Mouse (Mus musculus) testis, adult 2 months (tissue): ENCODE results near the gene Hist1h4h. TPM values are rescaled to one million over a fixed set of nuclear protein-coding genes. Genes with fewer than 3 reads are reported as not detected.

ENCODE experiments used
- H3K27ac ChIP-seq: fragments of 200-500 bp; 2 replicates; pipeline ENCODE4 v1.5.1; 2012; ENCODE audit warnings: low read depth, low read length; ENCODE audit not compliant: control insufficient read depth, insufficient read depth
- H3K27me3 ChIP-seq: fragments of 200-500 bp; 2 replicates; pipeline ENCODE4 v1.6.1; 2012; ENCODE audit warnings: mild to moderate bottlenecking, low read length, moderate library complexity; ENCODE audit not compliant: control insufficient read depth, insufficient read depth
- H3K36me3 ChIP-seq: fragments of 200-500 bp; 2 replicates; pipeline ENCODE4 v1.6.1; 2012; ENCODE audit warnings: mild to moderate bottlenecking, low read length; ENCODE audit not compliant: control insufficient read depth, insufficient read depth
- H3K4me1 ChIP-seq: fragments of 200-500 bp; 2 replicates; pipeline ENCODE4 v1.6.1; 2012; ENCODE audit warnings: low read length; ENCODE audit not compliant: control insufficient read depth, insufficient read depth
- H3K4me3 ChIP-seq: fragments of 200-500 bp; 2 replicates; pipeline ENCODE4 v1.5.1; 2012; ENCODE audit warnings: low read depth, mild to moderate bottlenecking, low read length, moderate library complexity, mixed read lengths; ENCODE audit not compliant: control insufficient read depth
- CTCF ChIP-seq: fragments of 200-500 bp; IDR thresholded peaks from 2 replicates; pipeline ENCODE4 v1.5.1; 2012; ENCODE audit warnings: low read depth, mild to moderate bottlenecking, inconsistent platforms, low read length, moderate library complexity; ENCODE audit not compliant: control insufficient read depth, insufficient read depth, insufficient replicate concordance
- POLR2A ChIP-seq: fragments of 200-500 bp; IDR thresholded peaks from 2 replicates; pipeline ENCODE4 v1.6.1; 2012; ENCODE audit warnings: low read depth, mild to moderate bottlenecking, inconsistent platforms, low read length, moderate library complexity; ENCODE audit not compliant: control insufficient read depth
- polyA plus RNA-seq: library from polyadenylated mRNA; depleted of rRNA; stranded (reverse); fragments of >200 nt; gene quantifications from 2 replicates; pipeline ENCODE4 v1.2.3, GENCODE M21; 2012

Hist1h4h gene
- polyA plus RNA-seq, 1 experiment, result 13.2 TPM

DNA sequence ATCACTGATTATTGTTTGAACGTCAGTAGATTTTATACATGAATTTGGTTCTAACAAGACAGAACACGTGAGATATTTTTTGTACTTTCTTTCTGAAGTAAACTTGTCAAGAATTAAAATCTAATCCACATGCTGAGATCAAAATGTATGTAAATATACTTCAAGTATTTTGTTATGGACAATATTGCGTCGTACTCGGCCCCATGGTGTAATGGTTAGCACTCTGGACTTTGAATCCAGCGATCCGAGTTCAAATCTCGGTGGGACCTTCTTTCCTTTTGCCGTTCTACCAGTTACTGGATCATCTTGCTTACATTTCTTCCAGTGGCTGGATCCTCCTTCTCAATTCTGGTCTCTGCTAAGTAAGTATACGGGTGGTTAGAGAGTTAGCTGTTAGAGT is 11.4 kb upstream of the Hist1h4h start:
- no peak overlapping the region for H3K4me3 ChIP-seq
- peaks cover 4% of the 10 kb centered on the region for H3K4me1 ChIP-seq
- H3K27ac ChIP-seq, result no peak overlapping the region
- TF ChIP-seq CTCF (no peak), POLR2A (no peak)
- no peaks in the 10 kb centered on the region for H3K27me3 ChIP-seq
- no peaks in the 10 kb centered on the region for H3K36me3 ChIP-seq

DNA sequence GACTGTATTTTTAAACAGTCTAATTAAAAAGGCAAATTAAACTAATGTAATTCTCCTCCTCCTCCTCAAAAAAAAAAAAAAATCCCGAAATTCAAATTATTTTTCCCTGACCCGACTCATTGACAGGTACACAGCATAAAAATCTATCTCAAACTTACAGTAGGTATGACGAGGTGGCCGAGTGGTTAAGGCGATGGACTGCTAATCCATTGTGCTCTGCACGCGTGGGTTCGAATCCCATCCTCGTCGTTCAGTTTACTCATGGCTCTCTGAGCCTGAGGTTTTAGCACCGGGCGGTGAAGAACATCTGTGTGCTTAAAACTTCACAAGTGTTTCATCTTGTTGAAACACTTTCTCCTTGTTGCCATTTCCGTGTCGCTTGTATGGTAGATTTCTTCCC is 9.1 kb upstream of the Hist1h4h start:
- Histone ChIP-seq H3K4me1 (peaks cover 2% of the 10 kb centered on the region; the same call in 1 of the 2 replicates), H3K36me3 (no peaks in the 10 kb centered on the region), H3K4me3 (no peak overlapping the region), H3K27me3 (no peaks in the 10 kb centered on the region), H3K27ac (no peak overlapping the region)
- TF ChIP-seq CTCF (no peak), POLR2A (no peak)

DNA sequence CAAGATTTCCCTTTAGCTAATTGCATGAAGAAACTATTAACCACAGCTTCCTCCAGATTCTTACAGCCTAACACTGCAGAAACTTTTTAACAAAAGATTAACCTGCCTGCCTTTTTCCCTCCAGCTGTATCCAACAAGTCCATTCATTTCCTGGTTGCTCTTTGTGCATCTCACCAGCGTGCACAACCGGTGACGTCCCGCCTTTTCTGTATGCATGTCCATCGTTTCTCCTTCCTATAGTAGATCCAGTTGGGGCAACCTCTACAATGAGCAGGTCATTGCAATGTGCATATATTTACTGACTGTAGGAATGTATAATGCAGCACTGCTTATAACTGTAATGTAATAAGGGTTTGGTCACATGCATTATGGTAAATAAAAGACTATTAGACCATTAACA is 6.9 kb upstream of the Hist1h4h start:
- Histone ChIP-seq H3K4me3 (no peak overlapping the region), H3K27ac (no peak overlapping the region), H3K36me3 (no peaks in the 10 kb centered on the region), H3K4me1 (peaks cover 2% of the 10 kb centered on the region; the same call in 1 of the 2 replicates), H3K27me3 (no peaks in the 10 kb centered on the region)
- TF ChIP-seq POLR2A (no peak), CTCF (no peak)

DNA sequence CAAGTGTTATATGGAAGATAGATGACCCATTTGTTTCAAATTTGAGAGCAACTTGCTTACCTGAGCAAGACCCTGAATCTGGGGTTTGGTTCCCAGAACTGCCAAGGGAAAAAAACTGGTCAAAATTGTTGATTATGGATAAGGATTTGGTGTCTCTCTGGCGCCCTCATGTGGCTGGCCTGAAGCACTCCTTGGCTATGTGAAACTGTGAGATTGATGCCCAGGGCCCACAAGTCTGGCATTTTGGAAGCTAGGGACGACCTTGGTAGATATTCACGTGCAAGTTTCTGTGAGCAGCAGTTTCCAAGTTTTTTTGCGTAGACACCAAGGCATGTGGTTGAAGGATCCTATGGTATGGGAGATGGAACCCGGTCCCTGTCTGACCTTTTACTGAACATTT is 6.2 kb upstream of the Hist1h4h start:
- no peak overlapping the region for H3K4me3 ChIP-seq
- no peak for TF ChIP-seq POLR2A
- TF ChIP-seq CTCF, result peak; percentile 73; the same call in 1 of the 2 replicates
- no peaks in the 10 kb centered on the region for H3K27me3 ChIP-seq

DNA sequence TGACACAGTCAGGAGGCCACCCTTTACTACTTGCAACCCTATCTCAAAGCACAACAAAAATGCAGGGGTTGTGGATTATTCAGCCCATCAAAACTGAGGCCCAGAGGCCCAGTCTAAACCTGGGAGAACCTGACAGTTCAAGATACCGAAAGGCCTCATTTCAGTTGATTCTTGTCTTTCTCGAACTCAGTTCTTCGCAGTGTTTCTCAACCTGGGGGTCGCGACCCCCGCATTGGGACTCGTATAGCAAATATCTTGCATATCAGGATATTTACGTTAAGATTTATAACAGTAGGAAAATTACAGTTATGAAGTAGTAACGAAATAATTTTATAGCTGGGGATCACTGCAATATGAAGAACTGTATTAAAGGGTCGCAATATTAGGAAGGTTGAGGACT is 4.9 kb upstream of the Hist1h4h start:
- H3K4me3 ChIP-seq, result peak overlapping the region; percentile 31; the same call in 1 of the 2 replicates
- no peaks in the 10 kb centered on the region for H3K27me3 ChIP-seq
- TF ChIP-seq POLR2A, result no peak
- TF ChIP-seq CTCF, result no peak
- no peak overlapping the region; the same call in 1 of the 2 replicates for H3K27ac ChIP-seq
- peaks cover 2% of the 10 kb centered on the region; the same call in 1 of the 2 replicates for H3K4me1 ChIP-seq
- H3K36me3 ChIP-seq, result no peaks in the 10 kb centered on the region

More for the DNA sequence above, 6.2 kb upstream of the Hist1h4h start:
- Histone ChIP-seq H3K36me3 (no peaks in the 10 kb centered on the region), H3K4me1 (peaks cover 2% of the 10 kb centered on the region; the same call in 1 of the 2 replicates), H3K27ac (no peak overlapping the region)

DNA sequence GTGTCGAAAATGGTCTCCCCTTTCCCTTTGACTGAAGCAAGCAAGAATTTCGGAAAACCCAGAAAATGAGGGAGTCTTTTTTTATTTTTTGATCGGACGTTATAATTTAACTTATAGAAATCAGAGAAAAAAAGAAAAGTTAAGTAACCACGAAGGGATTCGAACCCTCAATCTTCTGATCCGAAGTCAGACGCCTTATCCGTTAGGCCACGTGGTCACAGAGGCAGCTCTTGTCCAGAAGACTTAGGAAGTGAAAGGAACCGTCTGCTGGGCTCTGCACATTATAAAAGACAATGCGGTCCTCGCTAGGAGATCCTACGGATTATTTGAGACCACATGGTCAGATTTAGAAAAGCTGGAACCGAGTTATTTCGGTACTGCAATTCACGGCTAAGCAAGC is 4.5 kb upstream of the Hist1h4h start:
- H3K4me1 ChIP-seq, result peaks cover 2% of the 10 kb centered on the region; the same call in 1 of the 2 replicates
- H3K36me3 ChIP-seq, result no peaks in the 10 kb centered on the region
- no peak overlapping the region for H3K4me3 ChIP-seq
- TF ChIP-seq CTCF, result no peak
- no peak for TF ChIP-seq POLR2A
- H3K27ac ChIP-seq, result no peak overlapping the region
- H3K27me3 ChIP-seq, result no peaks in the 10 kb centered on the region

DNA sequence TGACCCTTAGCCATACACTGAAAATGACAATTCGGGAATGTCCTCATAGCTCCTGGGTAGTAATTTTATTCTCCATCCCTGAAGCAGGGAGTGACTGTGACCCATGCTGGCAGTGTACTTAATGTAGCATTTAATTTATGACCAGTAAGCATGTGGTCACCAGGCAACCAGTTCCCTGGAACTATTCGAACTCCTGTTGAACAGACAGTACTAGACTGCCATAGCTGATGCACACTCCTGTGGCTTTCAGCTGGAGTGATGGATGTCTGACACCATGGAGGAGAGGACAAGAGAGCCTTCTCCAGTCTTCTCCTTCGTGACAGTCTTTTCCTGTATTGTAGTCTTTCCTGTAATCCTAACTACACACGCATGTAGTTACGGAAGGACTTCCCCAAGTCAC is 1.8 kb upstream of the Hist1h4h start:
- Histone ChIP-seq H3K4me1 (peaks cover 7% of the 10 kb centered on the region; the same call in 1 of the 2 replicates), H3K27ac (no peak overlapping the region; the same call in 1 of the 2 replicates), H3K4me3 (peak overlapping the region; percentile 41; the same call in 1 of the 2 replicates), H3K27me3 (no peaks in the 10 kb centered on the region), H3K36me3 (no peaks in the 10 kb centered on the region)
- TF ChIP-seq CTCF, result no peak
- no peak for TF ChIP-seq POLR2A
